Mouse (Mus musculus) right cerebral cortex, postnatal 36 days (tissue): ENCODE data around the gene Zranb3.
"Not testable (repeated sequence)": the region's sequence is repeated elsewhere in the genome, so short reads cannot be mapped to it uniquely, and the experiment has no call there.

Experiments
- DNase-seq, 2 experiments: peaks; one replicate each; pipeline ENCODE4 v3.0.0; 2022; ENCODE audit warnings: low spot score in 2 of 2, mixed read lengths in 1 of 2

Gene Zranb3

GRCm38 (mm10) chr1:128102641-128103461 lies at the start of gene Zranb3, which contains the start of gene R3hdm1:
Zranb3 (minus strand) TSS chr1:128103047.
R3hdm1 (plus strand) TSS chr1:128103301.
- peak; percentile 94 to 98 for DNase-seq

GRCm38 (mm10) chr1:128141737-128142136 lies 38.9 kb upstream of the Zranb3 start:
- DNase-seq = peak in 1 of 2 experiments; percentile 56

- DNase-seq = no peak
Observed at GRCm38 (mm10) chr1:128141039-128141438, 38.2 kb upstream of the Zranb3 start.

GRCm38 (mm10) chr1:128136222-128136621 lies 33.4 kb upstream of the Zranb3 start:
- not testable (repeated sequence) for DNase-seq

- DNase-seq = no peak
Observed at GRCm38 (mm10) chr1:128120913-128121627, 18.2 kb upstream of the Zranb3 start.

- DNase-seq = no peak
Observed at GRCm38 (mm10) chr1:128103520-128104088, 757 bp upstream of the Zranb3 start.

GRCm38 (mm10) chr1:128102251-128102640 lies 601 bp downstream of the Zranb3 start:
- peak; percentile 26 to 48 for DNase-seq

- no peak for DNase-seq
Observed at GRCm38 (mm10) chr1:128098309-128098708, 4.5 kb downstream of the Zranb3 start.

- no peak for DNase-seq
Observed at GRCm38 (mm10) chr1:128094686-128095085, 8.2 kb downstream of the Zranb3 start.

GRCm38 (mm10) chr1:128082800-128083199 lies 20.0 kb downstream of the Zranb3 start:
- DNase-seq = no peak

- peak; percentile 21 to 32 for DNase-seq
Observed at GRCm38 (mm10) chr1:128081873-128082272, 21.0 kb downstream of the Zranb3 start.

GRCm38 (mm10) chr1:128080936-128081696 lies 21.7 kb downstream of the Zranb3 start:
- no peak for DNase-seq

- no peak for DNase-seq
Observed at GRCm38 (mm10) chr1:128078646-128079045, 24.2 kb downstream of the Zranb3 start.

- no peak for DNase-seq
Observed at GRCm38 (mm10) chr1:128077788-128078187, 25.1 kb downstream of the Zranb3 start.

GRCm38 (mm10) chr1:128076791-128077479 lies 25.9 kb downstream of the Zranb3 start:
- DNase-seq = no peak

- peak in 1 of 2 experiments; percentile 53 for DNase-seq
Observed at GRCm38 (mm10) chr1:128073051-128073450, 29.8 kb downstream of the Zranb3 start.

GRCm38 (mm10) chr1:128070003-128070402 lies 32.8 kb downstream of the Zranb3 start:
- no peak for DNase-seq

- DNase-seq = no peak
Observed at GRCm38 (mm10) chr1:128068945-128069397, 33.9 kb downstream of the Zranb3 start.

- DNase-seq = no peak
Observed at GRCm38 (mm10) chr1:128064716-128065115, 38.1 kb downstream of the Zranb3 start.

GRCm38 (mm10) chr1:128062167-128062566 lies 40.7 kb downstream of the Zranb3 start:
- DNase-seq = no peak

GRCm38 (mm10) chr1:128061401-128061800 lies 41.4 kb downstream of the Zranb3 start:
- DNase-seq = no peak
